Mouse (Mus musculus) megakaryocyte, embryonic 14.5 days (primary cell): ENCODE measurements around the gene Tada2a.

Experiments used
- FLI1 ChIP-seq: IDR thresholded peaks from 2 replicates; pipeline ENCODE4 v1.6.1; 2012; ENCODE audit warnings: low read length, inconsistent platforms, mixed read lengths
- GATA1 ChIP-seq: IDR thresholded peaks from 3 replicates; pipeline ENCODE4 v1.6.1; 2012; ENCODE audit warnings: mixed read lengths, low read length, inconsistent platforms, borderline replicate concordance

- TF ChIP-seq GATA1 = no peak
- no peak for TF ChIP-seq FLI1
Measured at GRCm38 (mm10) chr11:84072904-84073651, 56.3 kb downstream of the Tada2a start.
